Mouse (Mus musculus): ENCODE data around the gene Bcat1. TPM values are rescaled to one million over a fixed set of nuclear protein-coding genes. Genes with fewer than 3 reads are reported as not detected.

The Bcat1 gene
- polyA plus RNA-seq, 1 experiment from 2014 or later = 101 TPM

- Histone ChIP-seq H3K27me3 (no peaks in the 10 kb centered on the region), H3K4me2 (no peak overlapping the region), H3K36me3 (no peaks in the 10 kb centered on the region), H3K9ac (no peak overlapping the region; the same call in 1 of the 2 replicates), H3K27ac (peak overlapping the region; percentile 55), H3K4me1 (replicated peaks) (peaks cover 22% of the 10 kb centered on the region), H3K4me3 (no peak overlapping the region), H3K9me3 (no peaks in the 10 kb centered on the region)
- WGBS = 27% methylated on average over 10 of the region's 10 CpGs
- peak; percentile 79 for ATAC-seq (ENCODE audit: low FRiP score)
Measured at GRCm38 (mm10) chr6:144944435-144945365, 131.3 kb downstream of the Bcat1 start.

Other genes starting within 250 kb of the Bcat1 start
- 1.1 and 2.4 TPM in 2 replicates for gene Lrmp, start 39.5 kb upstream of the Bcat1 start, polyA plus RNA-seq (2015; fragmentation: Nextera tagmentation; extraction: Ambion mirVana)
- 0.97 and 1.0 TPM in 2 replicates for gene Casc1, start 134.8 kb upstream of the Bcat1 start, polyA plus RNA-seq (2015; fragmentation: Nextera tagmentation; extraction: Ambion mirVana)
- gene Etfrf1, start 134.9 kb upstream of the Bcat1 start, polyA plus RNA-seq (2015; fragmentation: Nextera tagmentation; extraction: Ambion mirVana) = 34.3 and 34.9 TPM in 2 replicates
- 83.4 and 90.0 TPM in 2 replicates for gene Kras, start 174.1 kb upstream of the Bcat1 start, polyA plus RNA-seq (2015; fragmentation: Nextera tagmentation; extraction: Ambion mirVana)